Mouse (Mus musculus): Measurements from ENCODE around the gene Fam172a. TPM values are rescaled to one million over a fixed set of nuclear protein-coding genes. Genes with fewer than 3 reads are reported as not detected.

Gene Fam172a
- polyA plus RNA-seq, 1 experiment from 2014 or later, result 18.8 TPM

DNA sequence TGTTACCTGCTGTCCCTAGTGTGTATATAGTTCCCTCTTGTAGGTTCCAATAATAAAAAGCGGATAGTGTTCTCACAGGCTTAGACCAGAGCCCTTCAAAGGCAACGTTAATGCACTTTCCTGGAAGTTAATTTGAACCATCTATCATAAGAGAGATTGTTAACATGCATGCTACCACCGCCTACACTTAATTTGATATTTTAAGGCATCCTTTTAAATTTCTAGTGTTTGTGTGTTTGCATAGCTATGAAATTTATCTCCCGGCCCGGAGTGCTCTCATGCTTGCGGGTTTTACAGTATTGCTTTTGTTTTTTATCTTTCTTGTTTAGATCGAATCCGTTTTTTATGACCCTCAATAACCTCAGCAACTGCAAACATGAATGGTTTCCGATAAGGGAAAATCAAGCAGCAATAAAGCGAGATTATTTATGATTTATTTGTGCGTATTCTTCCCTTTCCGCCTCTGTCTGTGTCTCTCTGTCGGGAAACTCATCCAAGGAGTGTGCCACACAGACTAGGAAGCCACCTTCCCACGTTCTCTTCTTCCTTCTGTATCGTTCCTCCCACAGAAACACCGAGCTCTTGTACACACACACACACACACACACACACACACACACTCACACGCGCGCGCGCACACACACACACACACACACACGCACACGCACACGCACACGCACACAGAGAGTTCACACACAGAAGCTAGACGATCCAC is 492.5 kb downstream of the Fam172a start:
- peak overlapping the region; percentile 58 for H3K9ac ChIP-seq (ENCODE audit: low read depth, low read length)
- no peaks in the 10 kb centered on the region for H3K9me3 ChIP-seq (replicated peaks; ENCODE audit: control insufficient read depth, low read length)
- H3K36me3 ChIP-seq (ENCODE audit: control insufficient read depth, insufficient read depth, low read length), result no peaks in the 10 kb centered on the region
- no peak for ATAC-seq (replicated peaks; ENCODE audit: insufficient number of reproducible peaks, low FRiP score, low TSS enrichment)
- H3K4me2 ChIP-seq, result peak overlapping the region; percentile 70
- peak overlapping the region; percentile 52 for H3K4me3 ChIP-seq (ENCODE audit: low read depth, low read length)
- H3K27me3 ChIP-seq (ENCODE audit: control insufficient read depth, insufficient read depth, low read length), result peaks cover 66% of the 10 kb centered on the region
- H3K4me1 ChIP-seq (ENCODE audit: control insufficient read depth, insufficient read depth, low read length), result peaks cover 7% of the 10 kb centered on the region
- H3K27ac ChIP-seq (ENCODE audit: low read depth, low read length), result no peak overlapping the region
- 14% methylated on average over 26 of the region's 26 CpGs for WGBS (ENCODE audit: insufficient replicate concordance)

DNA sequence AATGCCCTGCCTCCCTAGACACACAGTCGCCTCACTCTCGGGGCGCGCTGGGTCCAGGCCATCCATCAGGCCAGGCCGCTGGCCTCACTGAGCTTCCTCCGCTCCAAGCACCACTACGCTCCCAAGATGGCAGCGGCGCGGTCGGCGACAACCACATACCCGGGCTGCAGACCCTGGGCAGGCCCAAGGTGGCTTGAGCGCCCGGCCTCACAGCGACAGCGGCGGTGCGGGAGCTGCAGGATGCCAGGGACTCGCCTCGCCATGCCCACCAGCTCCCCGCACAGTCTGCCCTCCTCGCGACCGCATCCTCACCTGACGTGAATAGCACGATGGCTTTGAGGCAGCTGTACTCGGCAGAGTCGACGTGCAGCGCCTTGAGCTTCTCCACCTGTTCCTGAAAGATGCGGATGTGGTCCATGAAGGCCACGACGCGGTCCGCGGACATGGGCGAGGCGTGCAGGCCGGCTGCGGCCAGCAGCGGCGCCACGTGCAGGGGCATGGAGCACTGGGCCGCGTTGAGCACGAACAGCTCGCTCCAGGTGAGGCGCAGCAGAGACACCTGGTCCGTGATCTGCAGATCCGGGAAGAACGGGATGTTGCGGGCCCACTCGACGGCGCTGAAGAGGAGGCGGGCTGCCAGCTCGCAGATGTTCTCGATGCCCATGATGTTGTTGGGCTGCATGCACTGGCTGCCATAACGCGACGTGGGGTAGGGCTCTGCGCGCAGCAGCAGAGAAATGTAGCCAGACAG is 493.2 kb downstream of the Fam172a start:
- H3K4me1 ChIP-seq (ENCODE audit: control insufficient read depth, insufficient read depth, low read length), result peaks cover 7% of the 10 kb centered on the region
- peak overlapping the region; percentile 58 for H3K9ac ChIP-seq (ENCODE audit: low read depth, low read length)
- peak overlapping the region; percentile 52 for H3K4me3 ChIP-seq (ENCODE audit: low read depth, low read length)
- peak overlapping the region; percentile 70 for H3K4me2 ChIP-seq
- no peaks in the 10 kb centered on the region for H3K9me3 ChIP-seq (replicated peaks; ENCODE audit: control insufficient read depth, low read length)
- H3K27me3 ChIP-seq (ENCODE audit: control insufficient read depth, insufficient read depth, low read length), result peaks cover 61% of the 10 kb centered on the region
- peak overlapping the region; percentile 51; the same call in 1 of the 2 replicates for H3K27ac ChIP-seq (ENCODE audit: low read depth, low read length)
- no peak for ATAC-seq (replicated peaks; ENCODE audit: insufficient number of reproducible peaks, low FRiP score, low TSS enrichment)
- WGBS (ENCODE audit: insufficient replicate concordance), result 5% methylated on average over 64 of the region's 64 CpGs
- no peaks in the 10 kb centered on the region for H3K36me3 ChIP-seq (ENCODE audit: control insufficient read depth, insufficient read depth, low read length)

DNA sequence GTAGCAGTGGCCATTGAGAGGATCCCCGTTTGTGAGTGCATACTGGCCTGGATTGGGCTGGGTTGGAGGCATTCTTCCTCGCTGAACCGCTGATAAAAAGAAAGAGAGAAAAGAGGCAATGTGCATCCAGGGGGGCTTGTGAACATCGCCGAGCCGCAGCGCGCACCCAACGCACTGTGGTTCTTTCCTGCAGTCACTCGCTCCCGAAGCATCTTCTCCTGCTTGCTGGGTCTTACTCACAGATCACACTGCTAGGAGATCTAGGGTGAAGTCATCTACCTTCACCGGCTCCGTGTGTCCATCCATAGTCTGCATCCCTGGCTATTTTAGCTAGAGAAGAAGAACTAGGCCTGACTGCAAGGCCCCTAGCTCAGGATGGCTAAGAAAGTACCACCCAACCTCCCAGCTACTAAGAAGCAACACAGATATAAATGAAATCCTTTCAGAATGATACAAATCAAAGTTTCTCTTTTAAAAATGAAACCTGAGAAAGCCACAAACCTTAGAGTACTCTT is 493.8 kb downstream of the Fam172a start:
- H3K9me3 ChIP-seq (replicated peaks; ENCODE audit: control insufficient read depth, low read length), result no peaks in the 10 kb centered on the region
- H3K27me3 ChIP-seq (ENCODE audit: control insufficient read depth, insufficient read depth, low read length), result peaks cover 55% of the 10 kb centered on the region
- WGBS (ENCODE audit: insufficient replicate concordance), result 9% methylated on average over 13 of the region's 13 CpGs
- H3K27ac ChIP-seq (ENCODE audit: low read depth, low read length), result peak overlapping the region; percentile 51; the same call in 1 of the 2 replicates
- peak overlapping the region; percentile 52 for H3K4me3 ChIP-seq (ENCODE audit: low read depth, low read length)
- no peaks in the 10 kb centered on the region for H3K36me3 ChIP-seq (ENCODE audit: control insufficient read depth, insufficient read depth, low read length)
- ATAC-seq (replicated peaks; ENCODE audit: insufficient number of reproducible peaks, low FRiP score, low TSS enrichment), result no peak
- peak overlapping the region; percentile 70 for H3K4me2 ChIP-seq
- H3K9ac ChIP-seq (ENCODE audit: low read depth, low read length), result peak overlapping the region; percentile 58
- H3K4me1 ChIP-seq (ENCODE audit: control insufficient read depth, insufficient read depth, low read length), result peaks cover 7% of the 10 kb centered on the region

DNA sequence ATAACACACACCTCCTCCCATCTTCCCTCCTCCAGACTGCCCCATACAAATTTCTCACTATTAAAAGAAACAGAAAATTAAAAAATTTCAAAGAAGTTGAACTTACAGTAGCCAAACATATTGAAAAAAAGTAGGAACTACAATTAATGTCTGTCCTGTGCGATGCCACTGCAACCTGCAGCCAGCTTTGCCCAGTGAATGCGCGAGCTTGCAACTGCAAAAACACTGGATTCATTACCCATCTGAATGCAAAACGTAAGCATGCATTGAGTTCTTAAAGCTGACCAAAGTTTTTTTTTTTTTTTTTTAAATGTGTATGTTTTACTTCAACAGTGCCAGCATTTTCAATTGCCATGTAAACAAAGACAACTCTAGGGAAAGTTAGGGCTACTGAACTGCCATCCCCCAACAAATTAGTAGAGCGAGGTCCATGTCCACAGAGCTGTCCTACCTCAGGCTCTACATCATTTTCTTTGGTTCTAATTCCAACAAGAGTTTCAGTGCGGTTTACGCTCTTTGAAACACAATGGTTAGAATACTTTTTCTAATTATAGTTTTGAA is 494.5 kb downstream of the Fam172a start:
- ATAC-seq (replicated peaks; ENCODE audit: insufficient number of reproducible peaks, low FRiP score, low TSS enrichment), result no peak
- peaks cover 7% of the 10 kb centered on the region for H3K4me1 ChIP-seq (ENCODE audit: control insufficient read depth, insufficient read depth, low read length)
- H3K36me3 ChIP-seq (ENCODE audit: control insufficient read depth, insufficient read depth, low read length), result no peaks in the 10 kb centered on the region
- peak overlapping the region; percentile 70 for H3K4me2 ChIP-seq
- H3K9me3 ChIP-seq (replicated peaks; ENCODE audit: control insufficient read depth, low read length), result no peaks in the 10 kb centered on the region
- peaks cover 50% of the 10 kb centered on the region for H3K27me3 ChIP-seq (ENCODE audit: control insufficient read depth, insufficient read depth, low read length)
- H3K27ac ChIP-seq (ENCODE audit: low read depth, low read length), result no peak overlapping the region
- H3K9ac ChIP-seq (ENCODE audit: low read depth, low read length), result no peak overlapping the region
- WGBS (ENCODE audit: insufficient replicate concordance), result 28% methylated on average over 7 of the region's 7 CpGs
- H3K4me3 ChIP-seq (ENCODE audit: low read depth, low read length), result peak overlapping the region; percentile 1

GRCm38 (mm10) chr13:78197286-78197818 is 495.5 kb downstream of the Fam172a start:
- Histone ChIP-seq H3K9ac (ENCODE audit: low read depth, low read length) (peak overlapping the region; percentile 87), H3K4me3 (ENCODE audit: low read depth, low read length) (peak overlapping the region; percentile 81), H3K36me3 (ENCODE audit: control insufficient read depth, insufficient read depth, low read length) (no peaks in the 10 kb centered on the region), H3K27ac (ENCODE audit: low read depth, low read length) (peak overlapping the region; percentile 97), H3K4me1 (ENCODE audit: control insufficient read depth, insufficient read depth, low read length) (peaks cover 7% of the 10 kb centered on the region), H3K27me3 (ENCODE audit: control insufficient read depth, insufficient read depth, low read length) (peaks cover 42% of the 10 kb centered on the region), H3K9me3 (replicated peaks; ENCODE audit: control insufficient read depth, low read length) (no peaks in the 10 kb centered on the region), H3K4me2 (peak overlapping the region; percentile 77)
- 1% methylated on average over 9 of the region's 9 CpGs for WGBS (ENCODE audit: insufficient replicate concordance)
- ATAC-seq (replicated peaks; ENCODE audit: insufficient number of reproducible peaks, low FRiP score, low TSS enrichment), result no peak

- H3K9me3 ChIP-seq (replicated peaks; ENCODE audit: control insufficient read depth, low read length), result no peaks in the 10 kb centered on the region
- peaks cover 38% of the 10 kb centered on the region for H3K27me3 ChIP-seq (ENCODE audit: control insufficient read depth, insufficient read depth, low read length)
- H3K36me3 ChIP-seq (ENCODE audit: control insufficient read depth, insufficient read depth, low read length), result no peaks in the 10 kb centered on the region
- peak overlapping the region; percentile 77 for H3K4me2 ChIP-seq
- H3K9ac ChIP-seq (ENCODE audit: low read depth, low read length), result peak overlapping the region; percentile 87
- H3K4me3 ChIP-seq (ENCODE audit: low read depth, low read length), result peak overlapping the region; percentile 81
- H3K4me1 ChIP-seq (ENCODE audit: control insufficient read depth, insufficient read depth, low read length), result peaks cover 7% of the 10 kb centered on the region
- no peak for ATAC-seq (replicated peaks; ENCODE audit: insufficient number of reproducible peaks, low FRiP score, low TSS enrichment)
- 0% methylated on average over 31 of the region's 33 CpGs for WGBS (ENCODE audit: insufficient replicate concordance)
- peak overlapping the region; percentile 97 for H3K27ac ChIP-seq (ENCODE audit: low read depth, low read length)
Measured at GRCm38 (mm10) chr13:78197819-78198390, 496.1 kb downstream of the Fam172a start.

- 1% methylated on average over 32 of the region's 63 CpGs for WGBS (ENCODE audit: insufficient replicate concordance)
- Histone ChIP-seq H3K27ac (ENCODE audit: low read depth, low read length) (peak overlapping the region; percentile 97), H3K4me1 (ENCODE audit: control insufficient read depth, insufficient read depth, low read length) (peaks cover 7% of the 10 kb centered on the region), H3K9me3 (replicated peaks; ENCODE audit: control insufficient read depth, low read length) (no peaks in the 10 kb centered on the region), H3K4me3 (ENCODE audit: low read depth, low read length) (peak overlapping the region; percentile 81), H3K4me2 (peak overlapping the region; percentile 77), H3K36me3 (ENCODE audit: control insufficient read depth, insufficient read depth, low read length) (no peaks in the 10 kb centered on the region), H3K27me3 (ENCODE audit: control insufficient read depth, insufficient read depth, low read length) (peaks cover 33% of the 10 kb centered on the region), H3K9ac (ENCODE audit: low read depth, low read length) (peak overlapping the region; percentile 87)
- ATAC-seq (replicated peaks; ENCODE audit: insufficient number of reproducible peaks, low FRiP score, low TSS enrichment), result no peak
Measured at GRCm38 (mm10) chr13:78198391-78198870, 496.6 kb downstream of the Fam172a start.

Measured in heart, embryonic 11.5 days (tissue).